Mouse (Mus musculus): ENCODE results near the gene Adcy2. TPM values are rescaled to one million over a fixed set of nuclear protein-coding genes. Genes with fewer than 3 reads are reported as not detected.

The Adcy2 gene
- total RNA-seq, 2 experiments from 2014 or later, result not detected

- ATAC-seq (replicated peaks; ENCODE audit: poor library complexity), result no peak
These were observed 424.9 kb downstream of the Adcy2 start for GRCm38 (mm10) chr13:68574398-68574797.

- ATAC-seq (replicated peaks; ENCODE audit: poor library complexity), result no peak
These were observed 426.1 kb downstream of the Adcy2 start for GRCm38 (mm10) chr13:68572966-68573913.

GRCm38 (mm10) chr13:68572247-68572646, 427.1 kb downstream of the Adcy2 start:
- ATAC-seq (replicated peaks; ENCODE audit: poor library complexity), result no peak
